Mouse (Mus musculus): Measurements from ENCODE around the gene Wfikkn1. TPM values are rescaled to one million over a fixed set of nuclear protein-coding genes. Genes with fewer than 3 reads are reported as not detected.

Wfikkn1 gene
- 1 to 10 TPM; 1.8 to 2.3 TPM for total RNA-seq (2021)
- long read RNA-seq, experiment 1, partial matches to known transcripts: 0 of 2 reads
- long read RNA-seq, experiment 1, other reads (novel, unspliced or antisense): 2 of 2 reads
- long read RNA-seq, experiment 2: 0 reads

DNA sequence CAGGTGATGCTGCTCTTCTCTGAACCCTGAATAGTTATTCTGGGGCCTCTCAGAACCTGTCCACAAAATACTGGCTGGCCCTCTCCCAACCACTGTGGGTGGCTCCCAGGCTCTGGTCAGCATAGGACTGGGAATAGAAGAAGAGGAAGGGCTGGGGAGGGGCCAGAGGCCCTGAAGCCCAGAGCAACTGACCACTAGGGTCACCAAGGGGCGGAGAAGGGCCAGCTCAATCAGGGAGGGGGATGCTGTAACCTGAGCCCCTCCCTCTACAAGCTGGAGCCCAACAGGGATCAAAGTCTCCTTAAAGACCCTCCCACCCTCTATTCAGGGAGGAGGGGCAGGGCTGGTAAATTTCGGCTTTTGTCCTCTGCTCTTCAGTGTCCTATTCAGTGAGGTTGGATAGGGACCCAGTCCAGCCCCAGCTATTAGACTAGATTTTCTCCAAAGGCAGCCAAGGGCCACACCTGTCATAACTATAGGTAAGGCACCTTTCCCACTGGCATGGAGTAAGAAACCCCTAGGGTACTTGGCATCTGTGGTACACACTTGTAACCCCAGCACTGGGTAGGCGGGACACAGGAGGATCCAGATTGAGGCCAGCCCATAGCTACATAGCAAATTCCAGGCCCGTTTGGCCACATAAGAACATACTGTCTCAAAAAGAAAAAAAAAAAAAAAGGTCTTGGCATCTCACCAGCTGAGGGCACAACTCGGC lies at the start of gene Wfikkn1:
Wfikkn1 (minus strand) TSS at position 663 of the 715 bp plus-strand sequence.
- no peak for DNase-seq (ENCODE audit: low spot score in 2 of 2)

GRCm38 (mm10) chr17:25925348-25925747 lies 44.7 kb upstream of the Wfikkn1 start:
- DNase-seq (ENCODE audit: low spot score in 2 of 2): peak; percentile 29 to 51

- no peak for DNase-seq (ENCODE audit: low spot score in 2 of 2)
Measured at GRCm38 (mm10) chr17:25922120-25922519, 41.5 kb upstream of the Wfikkn1 start.

GRCm38 (mm10) chr17:25919786-25920642 lies 39.4 kb upstream of the Wfikkn1 start:
- peak; percentile 100 for DNase-seq (ENCODE audit: low spot score in 2 of 2)

GRCm38 (mm10) chr17:25919144-25919785 lies 38.6 kb upstream of the Wfikkn1 start, which contains the start of gene Rab40c:
TSS of gene Rab40c (minus strand) at chr17:25919727.
- peak in 1 of 2 experiments; percentile 43 for DNase-seq (ENCODE audit: low spot score in 2 of 2)

GRCm38 (mm10) chr17:25918037-25918750 lies 37.5 kb upstream of the Wfikkn1 start:
- no peak for DNase-seq (ENCODE audit: low spot score in 2 of 2)

DNA sequence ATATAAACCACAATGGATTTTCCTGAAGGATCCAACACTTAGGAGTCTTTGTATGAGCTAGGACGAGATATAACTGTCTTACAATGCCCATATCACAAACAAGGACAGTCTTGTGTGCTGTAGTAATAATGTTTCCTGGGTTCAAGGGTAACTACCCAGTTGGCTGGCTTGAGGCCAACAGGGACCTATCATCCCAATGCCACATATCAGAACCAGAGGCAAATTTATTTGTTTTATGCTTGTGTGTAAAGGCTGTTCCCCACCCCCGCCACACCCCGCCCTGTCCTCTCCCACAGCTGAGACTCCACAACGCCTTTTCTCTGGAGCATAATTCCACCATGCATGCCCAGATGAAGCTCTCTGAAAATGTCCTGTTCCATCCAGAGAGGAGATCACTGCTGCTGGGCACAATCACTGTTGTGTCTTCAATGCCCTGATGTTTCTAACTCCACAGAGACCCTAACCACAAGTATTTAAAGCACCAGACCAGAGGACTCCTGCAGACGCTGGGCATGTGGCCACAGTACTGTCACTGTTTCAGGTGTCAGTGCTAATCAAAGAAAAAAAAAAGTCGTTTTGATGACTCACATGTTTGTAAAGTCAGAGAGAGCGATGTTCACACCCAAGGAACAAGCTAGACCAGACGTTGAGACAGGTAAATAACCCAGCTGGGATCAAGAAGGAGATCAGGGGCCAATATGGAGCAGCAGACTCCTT lies 36.4 kb upstream of the Wfikkn1 start:
- no peak for DNase-seq (ENCODE audit: low spot score in 2 of 2)

DNA sequence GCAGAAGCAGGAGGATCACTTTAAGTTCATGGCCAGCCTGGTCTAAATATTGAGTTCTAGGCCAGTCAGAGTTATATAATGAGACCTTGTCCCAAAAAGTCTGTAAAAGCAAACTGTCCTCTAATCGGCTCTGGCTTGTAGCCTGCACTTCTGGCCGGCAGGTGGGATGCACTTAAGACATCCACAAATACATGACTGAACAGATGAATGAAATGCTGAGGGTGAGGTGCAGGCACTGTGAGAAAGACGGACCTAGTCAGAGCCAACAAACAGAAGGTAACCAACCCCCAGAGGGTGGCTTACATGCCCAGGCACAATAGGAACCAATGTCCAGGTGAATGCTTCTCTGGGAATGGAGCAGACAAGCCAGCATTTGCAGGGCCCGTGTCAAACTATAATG lies 33.6 kb upstream of the Wfikkn1 start:
- no peak for DNase-seq (ENCODE audit: low spot score in 2 of 2)

- DNase-seq (ENCODE audit: low spot score in 2 of 2): no peak
Measured at GRCm38 (mm10) chr17:25913877-25914275, 33.2 kb upstream of the Wfikkn1 start.

DNA sequence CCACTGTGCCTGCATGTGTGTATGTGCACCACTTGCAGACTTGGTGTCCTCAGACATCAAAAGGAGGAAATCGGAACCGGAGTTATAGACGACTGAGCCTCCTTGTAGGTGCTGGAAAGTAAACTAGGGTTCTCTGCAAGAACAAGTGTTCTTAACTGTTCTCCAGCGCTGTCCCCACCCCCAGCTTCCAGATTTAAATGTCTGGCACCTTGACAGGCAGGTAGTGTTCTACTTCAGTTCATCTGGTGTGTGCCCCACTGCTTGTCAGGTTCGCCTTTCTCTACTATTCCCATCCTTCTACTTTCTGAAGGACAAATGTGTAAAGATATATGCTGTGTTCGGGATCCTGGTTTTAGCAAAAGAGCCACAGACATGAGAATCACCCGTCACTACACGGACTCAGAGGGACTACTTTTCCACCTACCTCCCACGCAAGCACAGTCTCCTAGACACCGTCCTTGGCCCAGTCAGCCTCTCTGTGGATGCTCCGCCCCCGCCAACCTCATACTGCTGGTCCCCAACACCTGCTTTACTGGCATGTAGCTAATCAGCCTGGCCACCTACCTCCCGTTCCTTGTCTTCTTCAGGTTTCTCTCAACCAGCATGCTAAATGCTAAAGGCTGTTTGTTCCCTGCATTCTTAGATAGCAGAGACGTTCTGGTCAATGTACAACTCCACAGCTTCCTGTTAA lies 32.7 kb upstream of the Wfikkn1 start:
- peak in 1 of 2 experiments; percentile 45 for DNase-seq (ENCODE audit: low spot score in 2 of 2)

DNA sequence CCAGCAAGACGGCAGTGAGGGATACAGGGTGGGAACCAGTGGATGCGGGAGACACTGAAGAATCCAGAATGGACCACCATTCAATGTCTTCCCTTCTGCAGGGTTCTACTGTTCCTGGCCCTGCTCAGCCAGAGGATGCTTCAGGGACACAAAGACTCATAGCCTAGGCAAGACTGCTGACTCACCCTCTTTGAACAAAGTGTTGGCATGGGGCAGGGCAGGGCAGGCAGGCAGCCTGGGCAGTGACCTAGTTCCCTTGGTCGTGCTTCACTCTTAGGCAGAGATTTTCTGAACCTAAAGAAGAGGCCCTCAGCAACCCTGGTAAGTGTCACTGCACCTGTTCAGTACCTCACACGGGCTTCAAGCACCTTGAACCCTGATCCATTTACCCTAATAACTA lies 31.2 kb upstream of the Wfikkn1 start:
- no peak for DNase-seq (ENCODE audit: low spot score in 2 of 2)

DNA sequence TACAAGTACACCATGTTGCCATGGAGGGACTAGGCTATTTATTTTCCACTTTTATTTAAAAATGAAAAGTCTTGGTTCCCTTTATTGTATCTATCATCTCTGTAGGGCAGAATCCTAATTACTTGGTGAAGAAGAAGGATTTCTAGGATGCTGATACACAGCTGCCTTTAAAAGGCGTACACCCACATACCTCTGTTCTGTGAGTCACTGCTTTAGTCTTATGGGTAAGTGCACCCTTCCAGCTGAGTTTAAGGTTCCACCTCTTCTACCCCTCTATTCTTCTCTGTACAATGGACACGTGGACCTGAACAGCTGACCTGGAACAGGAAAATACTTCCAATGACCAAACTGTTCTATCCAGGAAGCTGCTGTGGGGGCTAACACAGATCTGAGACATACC lies 27.0 kb upstream of the Wfikkn1 start:
- DNase-seq (ENCODE audit: low spot score in 2 of 2): no peak

DNA sequence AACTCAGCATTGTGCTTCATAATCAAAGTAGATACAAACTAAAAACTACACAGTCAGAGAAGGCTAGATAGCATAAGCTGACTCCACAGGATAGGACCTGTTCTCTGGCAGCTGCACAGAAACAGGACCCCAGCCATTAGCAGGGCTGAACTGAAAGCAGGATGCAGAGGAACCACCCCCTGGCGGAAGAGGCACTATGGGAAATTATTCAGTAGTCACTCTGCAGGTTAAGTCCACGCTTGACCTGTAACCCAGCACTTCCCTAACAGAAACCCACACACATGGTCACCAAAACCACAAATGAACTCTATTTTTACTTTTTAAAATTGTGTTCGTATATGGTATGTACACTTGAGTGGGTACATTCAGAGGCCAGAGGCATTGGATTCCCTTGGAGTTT lies 22.4 kb upstream of the Wfikkn1 start:
- no peak for DNase-seq (ENCODE audit: low spot score in 2 of 2)

DNA sequence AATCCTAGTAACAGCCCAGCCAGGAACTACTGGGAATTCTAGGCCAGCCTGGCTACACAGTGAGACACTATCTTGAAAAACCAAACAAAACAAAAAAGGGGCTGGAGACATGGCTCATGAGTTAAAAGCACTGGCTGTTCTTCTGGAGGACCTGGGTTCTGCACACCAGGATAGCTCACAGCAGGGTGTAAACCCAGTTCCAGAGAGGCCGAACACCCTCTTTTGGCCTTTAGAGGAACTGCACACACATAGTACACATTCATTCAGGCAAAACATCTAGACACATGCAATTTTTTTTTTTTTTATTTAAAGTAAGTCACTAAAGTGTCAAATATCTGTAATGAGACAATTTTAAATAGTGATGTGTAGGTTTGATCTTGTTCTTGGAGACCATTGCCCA lies 19.5 kb upstream of the Wfikkn1 start:
- no peak for DNase-seq (ENCODE audit: low spot score in 2 of 2)

GRCm38 (mm10) chr17:25895891-25896290 lies 15.2 kb upstream of the Wfikkn1 start:
- no peak for DNase-seq (ENCODE audit: low spot score in 2 of 2)

DNA sequence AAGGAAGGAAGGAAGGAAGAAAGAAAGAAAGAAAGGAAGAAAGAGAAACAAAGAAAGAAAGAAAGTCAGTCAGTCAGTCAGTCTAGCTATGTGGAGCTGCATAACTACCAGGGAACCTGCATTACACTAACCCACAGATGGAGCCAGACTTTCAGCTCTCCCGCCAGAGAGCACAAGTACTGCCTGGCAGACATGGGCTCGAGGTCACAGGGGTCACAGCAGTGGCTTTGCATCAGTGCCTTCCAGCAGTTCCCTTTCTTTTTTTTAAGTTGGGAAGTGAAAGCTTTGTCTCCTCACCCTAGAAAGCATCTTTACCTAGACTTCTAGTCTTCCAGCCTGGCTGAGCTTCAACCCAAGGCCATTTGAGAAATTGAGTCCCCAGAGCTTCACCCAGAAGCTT lies 14.8 kb upstream of the Wfikkn1 start:
- no peak for DNase-seq (ENCODE audit: low spot score in 2 of 2)

- DNase-seq (ENCODE audit: low spot score in 2 of 2): peak; percentile 59 to 71
Measured at GRCm38 (mm10) chr17:25893975-25894617, 13.4 kb upstream of the Wfikkn1 start.

DNA sequence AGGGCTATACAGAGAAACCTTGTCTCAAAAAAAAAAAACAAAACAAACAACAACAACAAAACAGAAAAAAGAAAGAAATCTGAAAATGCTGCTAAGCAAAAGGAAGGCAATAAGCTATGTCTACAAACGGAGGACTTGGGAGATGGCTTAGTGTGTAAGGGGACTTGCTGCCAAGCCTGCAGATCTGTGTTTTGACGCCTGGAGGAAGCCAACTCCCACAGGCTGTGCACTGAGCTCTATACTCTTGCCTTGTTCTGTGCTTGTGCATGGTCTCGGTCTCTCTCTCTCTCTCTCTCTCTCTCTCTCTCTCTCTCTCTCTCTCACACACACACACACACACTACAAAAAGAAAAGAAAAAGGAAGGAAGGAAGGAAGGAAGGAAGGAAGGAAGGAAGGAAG lies 8.2 kb upstream of the Wfikkn1 start:
- no peak for DNase-seq (ENCODE audit: low spot score in 2 of 2)

- DNase-seq (ENCODE audit: low spot score in 2 of 2): no peak
Measured at GRCm38 (mm10) chr17:25887467-25887866, 6.8 kb upstream of the Wfikkn1 start.

All from layer of hippocampus, postnatal 14 days (tissue).